Mouse (Mus musculus): ENCODE measurements around the gene Rbpj. TPM values are rescaled to one million over a fixed set of nuclear protein-coding genes. Genes with fewer than 3 reads are reported as not detected.

Gene Rbpj
- polyA plus RNA-seq, 1 experiment from 2014 or later, result 14.2 TPM

- Histone ChIP-seq H3K4me2 (replicated peaks; ENCODE audit: low read depth) (no peak overlapping the region), H3K27ac (ENCODE audit: low read depth, low read length) (no peak overlapping the region), H3K27me3 (replicated peaks; ENCODE audit: control insufficient read depth, insufficient read depth, low read length) (no peaks in the 10 kb centered on the region), H3K9ac (ENCODE audit: low read depth, low read length) (no peak overlapping the region), H3K9me3 (ENCODE audit: control insufficient read depth) (no peaks in the 10 kb centered on the region), H3K36me3 (ENCODE audit: control insufficient read depth, insufficient read depth) (no peaks in the 10 kb centered on the region), H3K4me1 (replicated peaks; ENCODE audit: control insufficient read depth, insufficient read depth, low read length) (no peaks in the 10 kb centered on the region), H3K4me3 (ENCODE audit: low read depth, low read length) (no peak overlapping the region)
- 79% methylated on average over 9 of the region's 9 CpGs for WGBS
- no peak for ATAC-seq
- TF ChIP-seq CTCF (IDR thresholded peaks at IDR 0.05; ENCODE audit: low read depth), result no peak
Observed at GRCm38 (mm10) chr5:53485934-53486475, 20.1 kb downstream of the Rbpj start.

GRCm38 (mm10) chr5:53486966-53487592, 21.1 kb downstream of the Rbpj start:
- H3K9me3 ChIP-seq (ENCODE audit: control insufficient read depth), result no peaks in the 10 kb centered on the region
- ATAC-seq, result no peak
- no peak overlapping the region for H3K27ac ChIP-seq (ENCODE audit: low read depth, low read length)
- H3K4me1 ChIP-seq (replicated peaks; ENCODE audit: control insufficient read depth, insufficient read depth, low read length), result no peaks in the 10 kb centered on the region
- no peak overlapping the region for H3K4me2 ChIP-seq (replicated peaks; ENCODE audit: low read depth)
- no peak for TF ChIP-seq CTCF (IDR thresholded peaks at IDR 0.05; ENCODE audit: low read depth)
- H3K36me3 ChIP-seq (ENCODE audit: control insufficient read depth, insufficient read depth), result no peaks in the 10 kb centered on the region
- no peak overlapping the region for H3K4me3 ChIP-seq (ENCODE audit: low read depth, low read length)
- 32% methylated on average over 11 of the region's 11 CpGs for WGBS
- no peaks in the 10 kb centered on the region for H3K27me3 ChIP-seq (replicated peaks; ENCODE audit: control insufficient read depth, insufficient read depth, low read length)
- H3K9ac ChIP-seq (ENCODE audit: low read depth, low read length), result no peak overlapping the region

GRCm38 (mm10) chr5:53490697-53491099, 24.7 kb downstream of the Rbpj start:
- H3K4me2 ChIP-seq (replicated peaks; ENCODE audit: low read depth), result no peak overlapping the region
- no peaks in the 10 kb centered on the region for H3K9me3 ChIP-seq (ENCODE audit: control insufficient read depth)
- TF ChIP-seq CTCF (IDR thresholded peaks at IDR 0.05; ENCODE audit: low read depth), result no peak
- H3K4me1 ChIP-seq (replicated peaks; ENCODE audit: control insufficient read depth, insufficient read depth, low read length), result no peaks in the 10 kb centered on the region
- no peak overlapping the region for H3K4me3 ChIP-seq (ENCODE audit: low read depth, low read length)
- no peak overlapping the region for H3K9ac ChIP-seq (ENCODE audit: low read depth, low read length)
- H3K27me3 ChIP-seq (replicated peaks; ENCODE audit: control insufficient read depth, insufficient read depth, low read length), result no peaks in the 10 kb centered on the region
- 54% methylated on average over 5 of the region's 5 CpGs for WGBS
- H3K36me3 ChIP-seq (ENCODE audit: control insufficient read depth, insufficient read depth), result no peaks in the 10 kb centered on the region
- ATAC-seq, result no peak
- no peak overlapping the region for H3K27ac ChIP-seq (ENCODE audit: low read depth, low read length)

- H3K4me1 ChIP-seq (replicated peaks; ENCODE audit: control insufficient read depth, insufficient read depth, low read length), result no peaks in the 10 kb centered on the region
- H3K27ac ChIP-seq (ENCODE audit: low read depth, low read length), result no peak overlapping the region
- no peaks in the 10 kb centered on the region for H3K36me3 ChIP-seq (ENCODE audit: control insufficient read depth, insufficient read depth)
- no peak overlapping the region for H3K4me2 ChIP-seq (replicated peaks; ENCODE audit: low read depth)
- TF ChIP-seq CTCF (IDR thresholded peaks at IDR 0.05; ENCODE audit: low read depth), result no peak
- H3K4me3 ChIP-seq (ENCODE audit: low read depth, low read length), result no peak overlapping the region
- H3K9ac ChIP-seq (ENCODE audit: low read depth, low read length), result no peak overlapping the region
- no peaks in the 10 kb centered on the region for H3K27me3 ChIP-seq (replicated peaks; ENCODE audit: control insufficient read depth, insufficient read depth, low read length)
- no peak for ATAC-seq
- WGBS, result 75% methylated on average over 6 of the region's 6 CpGs
- H3K9me3 ChIP-seq (ENCODE audit: control insufficient read depth), result no peaks in the 10 kb centered on the region
Observed at GRCm38 (mm10) chr5:53493756-53494155, 27.8 kb downstream of the Rbpj start.

GRCm38 (mm10) chr5:53494536-53495159, 28.7 kb downstream of the Rbpj start:
- H3K4me2 ChIP-seq (replicated peaks; ENCODE audit: low read depth), result no peak overlapping the region
- no peak overlapping the region for H3K27ac ChIP-seq (ENCODE audit: low read depth, low read length)
- ATAC-seq, result no peak
- no peaks in the 10 kb centered on the region for H3K27me3 ChIP-seq (replicated peaks; ENCODE audit: control insufficient read depth, insufficient read depth, low read length)
- H3K4me1 ChIP-seq (replicated peaks; ENCODE audit: control insufficient read depth, insufficient read depth, low read length), result no peaks in the 10 kb centered on the region
- WGBS, result 89% methylated on average over 17 of the region's 17 CpGs
- no peaks in the 10 kb centered on the region for H3K9me3 ChIP-seq (ENCODE audit: control insufficient read depth)
- no peak overlapping the region for H3K9ac ChIP-seq (ENCODE audit: low read depth, low read length)
- no peak overlapping the region for H3K4me3 ChIP-seq (ENCODE audit: low read depth, low read length)
- H3K36me3 ChIP-seq (ENCODE audit: control insufficient read depth, insufficient read depth), result no peaks in the 10 kb centered on the region
- TF ChIP-seq CTCF (IDR thresholded peaks at IDR 0.05; ENCODE audit: low read depth), result no peak

- H3K9me3 ChIP-seq (ENCODE audit: control insufficient read depth), result no peaks in the 10 kb centered on the region
- 48% methylated on average over 9 of the region's 9 CpGs for WGBS
- no peak overlapping the region for H3K4me2 ChIP-seq (replicated peaks; ENCODE audit: low read depth)
- ATAC-seq, result no peak
- no peak overlapping the region for H3K9ac ChIP-seq (ENCODE audit: low read depth, low read length)
- no peak overlapping the region for H3K27ac ChIP-seq (ENCODE audit: low read depth, low read length)
- no peaks in the 10 kb centered on the region for H3K36me3 ChIP-seq (ENCODE audit: control insufficient read depth, insufficient read depth)
- H3K4me3 ChIP-seq (ENCODE audit: low read depth, low read length), result no peak overlapping the region
- no peaks in the 10 kb centered on the region for H3K27me3 ChIP-seq (replicated peaks; ENCODE audit: control insufficient read depth, insufficient read depth, low read length)
- no peak for TF ChIP-seq CTCF (IDR thresholded peaks at IDR 0.05; ENCODE audit: low read depth)
- H3K4me1 ChIP-seq (replicated peaks; ENCODE audit: control insufficient read depth, insufficient read depth, low read length), result no peaks in the 10 kb centered on the region
Observed at GRCm38 (mm10) chr5:53496846-53497549, 31.0 kb downstream of the Rbpj start.

Measured in intestine, postnatal 0 days (tissue).